Mouse (Mus musculus): Measurements from ENCODE around the gene Heatr5a.

Gene Heatr5a

GRCm38 (mm10) chr12:51970352-51971069 is 610 bp downstream of the Heatr5a start:
- no peak for DNase-seq (ENCODE audit: low spot score)

- DNase-seq (ENCODE audit: low spot score) = no peak
Measured at GRCm38 (mm10) chr12:51969876-51970275, 1.2 kb downstream of the Heatr5a start.

GRCm38 (mm10) chr12:51969092-51969491 is 2.0 kb downstream of the Heatr5a start:
- DNase-seq (ENCODE audit: low spot score) = no peak

DNA sequence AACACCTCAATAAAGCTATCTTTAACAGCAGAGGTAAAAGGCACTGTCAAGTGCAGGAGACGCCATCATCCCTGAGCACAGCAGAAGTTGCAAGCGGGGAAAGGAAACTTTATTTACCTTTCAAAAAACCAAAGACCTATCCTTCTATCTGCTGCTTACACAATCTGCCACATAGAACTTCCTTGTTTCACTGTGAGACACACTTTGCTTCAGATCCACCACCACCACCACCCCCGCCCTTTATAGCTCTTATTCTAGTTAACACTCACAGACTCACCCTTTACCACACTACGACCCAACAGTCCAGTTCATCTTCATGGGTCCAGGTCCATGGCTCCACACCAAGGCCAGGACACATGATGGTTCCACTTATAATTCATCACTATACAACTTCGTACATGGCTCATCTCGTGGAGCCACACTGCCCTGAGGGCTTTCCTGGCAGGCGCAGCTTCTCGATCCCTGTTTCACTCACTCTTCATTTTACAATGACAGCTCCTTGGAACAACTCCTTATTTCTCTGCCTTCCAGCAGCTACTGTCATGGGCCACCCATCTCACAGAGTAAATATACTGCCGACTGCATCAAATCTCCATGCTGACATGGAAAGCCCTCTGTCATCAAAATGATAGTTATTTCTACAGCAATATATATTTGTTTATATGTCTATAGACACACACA is 3.1 kb downstream of the Heatr5a start:
- DNase-seq (ENCODE audit: low spot score) = no peak

DNA sequence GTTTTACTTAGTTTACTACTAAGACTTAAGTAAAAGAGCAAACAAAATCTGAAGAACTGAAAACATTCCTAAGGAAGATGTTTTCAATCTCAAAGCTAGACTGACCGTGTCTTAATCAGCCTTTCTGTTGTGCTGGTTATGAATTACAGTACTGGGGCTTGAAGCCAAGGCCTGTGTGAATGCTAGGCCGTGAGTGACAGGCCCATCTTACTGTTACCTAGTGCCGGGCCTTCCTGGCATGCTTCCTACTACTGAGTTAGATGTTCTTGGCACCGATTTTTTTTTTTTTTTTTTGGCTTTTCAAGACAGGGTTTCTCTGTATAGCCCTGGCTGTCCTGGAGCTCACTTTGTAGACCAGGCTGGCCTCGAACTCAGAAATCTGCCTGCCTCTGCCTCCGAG is 13.5 kb downstream of the Heatr5a start:
- no peak for DNase-seq (ENCODE audit: low spot score)

DNA sequence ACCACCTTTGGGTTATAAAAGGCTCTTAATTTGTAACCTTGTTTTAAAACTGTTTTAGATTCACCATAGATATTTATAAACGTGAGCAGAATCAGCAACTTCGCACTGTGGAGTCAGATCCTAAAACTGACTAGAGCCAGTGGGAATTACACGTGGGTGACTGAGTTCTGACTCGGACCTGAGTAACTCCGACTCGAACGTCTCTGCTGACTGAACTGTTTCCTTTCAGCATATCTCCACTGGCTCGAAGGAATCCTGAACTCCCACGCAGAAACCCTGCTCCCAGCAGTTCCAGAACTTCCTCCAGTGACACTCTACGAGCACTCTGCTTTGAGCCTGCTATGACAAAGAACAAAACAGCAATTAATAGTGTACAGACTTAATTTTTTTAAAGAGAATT is 18.8 kb downstream of the Heatr5a start:
- DNase-seq (ENCODE audit: low spot score) = no peak

DNA sequence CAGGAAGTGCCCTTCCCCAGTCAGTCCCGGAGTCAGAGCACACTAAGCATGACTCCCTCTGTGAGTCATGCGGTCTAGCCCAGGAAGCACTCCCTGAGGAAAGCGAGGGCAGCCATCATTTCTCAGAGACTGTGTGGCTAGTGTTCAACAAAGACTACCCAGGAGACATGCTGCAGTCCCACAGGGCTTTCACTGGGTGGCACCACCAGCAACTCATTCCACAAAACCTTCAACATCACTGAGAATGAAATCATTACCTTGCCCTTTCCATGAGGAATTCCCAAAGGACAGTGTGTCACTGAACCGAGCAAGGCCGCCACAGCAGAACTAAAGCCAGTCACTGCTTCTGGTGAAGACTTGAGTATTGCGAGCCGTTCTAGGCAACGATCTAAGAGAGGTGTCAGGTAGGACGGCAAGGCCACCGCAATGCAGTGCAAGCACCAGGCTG is 23.6 kb downstream of the Heatr5a start:
- no peak for DNase-seq (ENCODE audit: low spot score)

- DNase-seq (ENCODE audit: low spot score) = no peak
Measured at GRCm38 (mm10) chr12:51945331-51945730, 25.8 kb downstream of the Heatr5a start.

GRCm38 (mm10) chr12:51939848-51940247 is 31.3 kb downstream of the Heatr5a start:
- DNase-seq (ENCODE audit: low spot score) = no peak

DNA sequence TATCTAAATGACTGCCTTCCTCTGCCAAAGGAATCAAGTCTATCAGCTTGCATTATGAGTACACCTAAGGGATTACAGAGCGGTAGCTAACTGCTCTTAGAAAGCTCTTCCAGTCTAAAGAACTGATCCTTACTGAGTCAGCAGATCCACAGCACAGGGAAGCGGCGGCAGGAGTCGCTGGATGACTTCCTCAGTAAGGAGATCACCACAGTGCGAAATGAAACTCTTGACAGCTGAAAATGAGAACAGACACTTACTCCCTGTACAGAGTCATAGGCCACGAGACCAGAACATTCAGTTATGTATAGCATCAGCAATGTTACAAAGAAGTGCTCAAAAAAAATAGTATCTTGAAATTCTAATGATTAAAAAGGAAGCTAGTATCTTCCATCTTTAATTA is 33.2 kb downstream of the Heatr5a start:
- DNase-seq (ENCODE audit: low spot score) = no peak

- no peak for DNase-seq (ENCODE audit: low spot score)
Measured at GRCm38 (mm10) chr12:51929630-51930029, 41.5 kb downstream of the Heatr5a start.

- DNase-seq (ENCODE audit: low spot score) = no peak
Measured at GRCm38 (mm10) chr12:51917191-51917590, 53.9 kb downstream of the Heatr5a start.

DNA sequence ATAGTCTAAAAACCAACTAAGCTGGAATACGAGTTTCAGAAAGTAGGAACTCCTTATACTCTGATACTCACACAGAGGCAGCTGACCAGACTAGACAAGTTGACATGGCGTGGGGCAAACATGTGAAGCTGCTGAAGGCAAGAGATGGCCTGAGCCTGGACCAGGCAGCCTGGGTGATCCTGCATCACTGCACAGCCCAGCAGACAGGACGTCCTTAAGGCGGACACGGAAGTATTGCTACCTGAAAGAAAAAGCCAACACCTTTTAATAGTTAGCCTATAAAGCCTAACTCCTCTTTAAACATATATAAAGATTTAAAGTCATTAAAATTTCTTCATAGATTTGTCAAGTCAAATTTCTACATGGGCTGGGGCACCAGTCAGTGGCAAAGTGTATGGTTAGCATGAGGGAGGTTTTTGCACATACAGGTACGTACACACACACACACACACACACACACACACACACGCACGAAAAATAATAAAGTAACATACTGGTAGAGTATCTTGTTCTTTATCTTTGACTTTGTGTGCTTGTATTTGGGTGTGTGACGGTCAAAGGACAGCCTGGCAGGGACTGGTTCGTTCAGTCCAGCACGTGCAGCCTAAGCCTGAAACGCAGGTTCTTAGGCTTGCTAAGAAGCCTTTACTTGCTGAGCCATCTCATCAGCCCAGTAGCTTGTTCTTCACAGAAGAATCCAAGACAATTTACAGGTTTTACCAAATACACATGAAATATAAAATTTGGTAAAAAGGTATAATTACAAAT is 56.0 kb downstream of the Heatr5a start:
- DNase-seq (ENCODE audit: low spot score) = no peak

GRCm38 (mm10) chr12:51909202-51909601 is 61.9 kb downstream of the Heatr5a start:
- DNase-seq (ENCODE audit: low spot score) = no peak

- DNase-seq (ENCODE audit: low spot score) = no peak
Measured at GRCm38 (mm10) chr12:51907543-51907942, 63.6 kb downstream of the Heatr5a start.

DNA sequence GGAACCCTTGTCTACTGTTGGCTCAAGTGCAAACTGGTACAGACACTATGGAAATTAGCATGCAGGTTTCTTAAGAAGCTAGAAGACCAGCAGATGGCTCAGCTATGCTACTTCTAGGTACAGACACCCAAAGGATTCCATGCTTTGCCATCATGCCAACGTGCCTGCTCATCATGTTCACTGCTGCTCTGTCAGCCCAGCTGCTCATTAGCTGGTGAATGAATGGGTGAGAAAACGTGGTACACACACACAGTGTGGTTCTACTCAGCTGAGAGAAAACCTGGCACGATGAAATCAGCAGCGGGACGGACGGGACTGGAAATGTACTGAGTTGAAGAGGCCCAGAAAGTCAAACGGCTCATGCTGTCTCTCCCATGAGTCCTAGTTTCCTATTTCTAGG is 70.6 kb downstream of the Heatr5a start:
- DNase-seq (ENCODE audit: low spot score) = no peak

- no peak for DNase-seq (ENCODE audit: low spot score)
Measured at GRCm38 (mm10) chr12:51896901-51897300, 74.2 kb downstream of the Heatr5a start.

DNA sequence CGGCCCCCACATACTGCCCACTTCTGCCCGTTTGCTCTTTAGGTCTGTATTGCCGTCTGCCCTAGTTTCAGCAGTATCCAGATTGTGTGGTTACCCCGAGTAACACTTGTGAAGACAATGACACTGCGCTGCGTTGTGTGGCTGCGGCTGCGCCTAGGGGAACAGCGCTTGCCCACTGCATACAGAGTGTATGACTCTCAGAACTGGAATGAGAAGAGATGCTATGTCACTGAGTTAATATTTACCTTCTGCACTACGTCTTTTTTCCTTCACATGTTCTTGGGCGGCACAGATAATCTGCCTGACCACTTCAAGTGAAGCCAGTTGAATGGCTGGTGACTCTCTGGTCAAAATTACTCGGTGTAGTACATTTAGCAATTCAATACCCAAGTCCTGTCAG is 82.5 kb downstream of the Heatr5a start:
- no peak for DNase-seq (ENCODE audit: low spot score)

GRCm38 (mm10) chr12:51887301-51888290 is 83.5 kb downstream of the Heatr5a start:
- no peak for DNase-seq (ENCODE audit: low spot score)

DNA sequence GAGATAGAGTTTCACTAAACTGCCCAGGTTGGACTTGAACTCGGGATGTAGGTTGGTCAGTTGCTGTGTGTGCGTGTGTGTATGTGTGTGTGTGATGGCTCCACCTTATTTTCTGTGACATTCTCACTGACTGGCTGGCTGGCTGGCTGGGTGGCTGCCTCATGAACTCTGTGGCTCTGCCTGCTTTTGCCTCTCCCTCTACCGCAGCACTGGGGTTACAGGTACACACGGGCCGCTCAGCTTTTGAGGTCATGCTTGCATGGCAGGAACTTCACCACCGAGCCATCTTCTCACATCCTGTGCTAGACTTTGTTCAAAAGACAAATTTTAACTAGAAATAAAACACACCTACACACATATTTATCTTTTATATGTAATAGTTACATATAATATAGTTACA is 84.8 kb downstream of the Heatr5a start:
- no peak for DNase-seq (ENCODE audit: low spot score)

- DNase-seq (ENCODE audit: low spot score) = no peak
Measured at GRCm38 (mm10) chr12:51884801-51885200, 86.3 kb downstream of the Heatr5a start.

Measured in urinary bladder, postnatal 25 days (tissue).